Mouse (Mus musculus) embryonic facial prominence, embryonic 12.5 days (tissue): ENCODE results near the gene Sema5b. TPM values are rescaled to one million over a fixed set of nuclear protein-coding genes. Genes with fewer than 3 reads are reported as not detected.
"Not testable (repeated sequence)": the region's sequence is repeated elsewhere in the genome, so short reads cannot be mapped to it uniquely, and the experiment has no call there.

Source experiments
- ATAC-seq: fragments of 200-750 bp; cut with Nextera tagmentation; 2 replicates; pipeline ENCODE4 v1.8.0; 2017; ENCODE audit not compliant: insufficient number of reproducible peaks, insufficient read depth, low FRiP score, low TSS enrichment
- H3K27ac ChIP-seq: fragments of 300-500 bp; sonication (generic); 2 replicates; pipeline ENCODE4 v1.5.1; 2016; ENCODE audit warnings: mild to moderate bottlenecking
- H3K27me3 ChIP-seq: fragments of 300-500 bp; sonication (generic); 2 replicates; pipeline ENCODE4 v1.6.1; 2016; ENCODE audit warnings: mild to moderate bottlenecking, moderate library complexity
- H3K36me3 ChIP-seq: fragments of 300-500 bp; sonication (generic); 2 replicates; pipeline ENCODE4 v1.6.1; 2016; ENCODE audit warnings: mild to moderate bottlenecking
- H3K4me1 ChIP-seq: fragments of 300-500 bp; sonication (generic); 2 replicates; pipeline ENCODE4 v1.6.1; 2016
- H3K4me2 ChIP-seq: fragments of 300-500 bp; sonication (generic); replicated peaks from 2 replicates; pipeline ENCODE4 v1.6.1; 2016; ENCODE audit warnings: mild to moderate bottlenecking, moderate library complexity
- H3K4me3 ChIP-seq: fragments of 300-500 bp; sonication (generic); 2 replicates; pipeline ENCODE4 v1.5.1; 2016; ENCODE audit warnings: mild to moderate bottlenecking
- H3K9ac ChIP-seq: fragments of 300-500 bp; sonication (generic); 2 replicates; pipeline ENCODE4 v1.6.1; 2016; ENCODE audit warnings: mild to moderate bottlenecking, moderate library complexity
- H3K9me3 ChIP-seq: fragments of 300-500 bp; sonication (generic); 2 replicates; pipeline ENCODE4 v1.6.1; 2016; ENCODE audit warnings: mild to moderate bottlenecking, moderate library complexity
- WGBS: fragments of 180-500 bp; shearing (Covaris S2); methylation state at CpG from one replicate; pipeline ENCODE4 v1.1.7; 2016; 5-methylcytosine and 5-hydroxymethylcytosine counted together
- polyA plus RNA-seq: library from polyadenylated mRNA; unstranded; fragments of >200 nt; fragmentation: Nextera tagmentation; extraction: Ambion mirVana; gene quantifications from 2 replicates; pipeline ENCODE4 v1.2.1, GENCODE M21; 2016

Sema5b gene
- polyA plus RNA-seq, 1 experiment from 2014 or later: 9.2 TPM

DNA sequence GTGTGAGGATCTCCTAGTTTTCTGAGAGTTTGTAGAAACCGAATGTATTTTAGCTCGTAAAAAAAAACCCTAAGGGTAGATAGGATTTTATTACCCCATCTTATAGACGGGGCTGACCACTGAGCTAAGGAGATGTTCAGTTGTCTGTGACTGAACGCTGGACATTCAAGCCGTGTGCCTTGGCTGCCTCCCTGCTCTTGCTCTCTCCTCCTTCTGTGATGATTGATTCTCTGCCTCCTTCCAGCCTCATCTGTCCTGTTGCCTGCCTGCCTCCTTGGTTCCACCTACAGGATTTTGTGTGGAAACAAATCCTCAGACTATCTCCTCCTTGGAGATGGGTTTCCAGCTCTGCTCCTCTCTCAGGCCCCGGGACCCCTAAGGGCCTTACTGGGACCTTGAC, 16.1 kb downstream of the Sema5b start:
- Histone ChIP-seq H3K4me2 (no peak overlapping the region), H3K9ac (no peak overlapping the region), H3K9me3 (no peaks in the 10 kb centered on the region), H3K36me3 (no peaks in the 10 kb centered on the region), H3K27me3 (no peaks in the 10 kb centered on the region), H3K4me1 (0 out of 2 replicates have a peak, but pooled peaks cover 5% of the 10 kb centered on the region), H3K27ac (no peak overlapping the region), H3K4me3 (no peak overlapping the region)
- no peak for ATAC-seq
- 82% methylated on average over 6 of the region's 6 CpGs for WGBS

GRCm38 (mm10) chr16:35561541-35561940, 20.6 kb downstream of the Sema5b start:
- 62% methylated on average over 6 of the region's 6 CpGs for WGBS
- Histone ChIP-seq H3K9ac (no peak overlapping the region), H3K27ac (no peak overlapping the region), H3K4me2 (no peak overlapping the region), H3K9me3 (no peaks in the 10 kb centered on the region), H3K4me3 (no peak overlapping the region), H3K27me3 (no peaks in the 10 kb centered on the region), H3K36me3 (no peaks in the 10 kb centered on the region), H3K4me1 (peaks cover 7% of the 10 kb centered on the region)
- no peak for ATAC-seq

DNA sequence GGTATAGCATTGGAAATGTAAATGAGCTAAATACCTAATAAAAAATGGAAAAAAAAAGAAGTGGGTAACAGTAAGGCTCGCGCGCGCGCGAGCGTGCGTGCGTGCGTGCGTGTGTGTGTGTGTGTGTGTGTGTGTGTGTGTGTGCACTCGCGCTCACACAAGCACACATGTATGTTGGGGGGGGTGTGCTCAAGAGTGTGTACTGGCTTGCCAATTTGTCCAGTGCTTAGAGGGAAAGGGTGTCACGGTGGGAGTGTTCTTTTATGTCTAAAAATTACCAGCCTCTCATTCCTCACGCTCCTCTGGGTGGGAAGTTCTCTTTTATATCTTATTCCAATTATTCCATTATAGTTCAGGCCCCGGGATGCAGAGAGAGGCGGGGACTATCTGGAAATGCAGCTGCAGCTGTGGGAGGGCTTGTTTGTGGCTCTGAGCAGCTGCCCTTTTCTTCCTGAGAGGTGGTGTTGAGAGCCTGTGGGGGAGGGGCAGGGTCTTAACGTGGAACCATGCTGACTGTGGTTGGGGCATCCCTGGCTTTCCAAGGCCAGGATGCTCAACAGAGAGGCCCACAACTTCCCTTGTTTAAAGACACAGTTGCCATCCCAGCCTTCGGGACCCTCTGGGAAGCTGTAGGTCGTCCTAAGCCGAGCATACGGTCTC, 23.4 kb downstream of the Sema5b start:
- Histone ChIP-seq H3K27me3 (no peaks in the 10 kb centered on the region), H3K4me3 (no peak overlapping the region), H3K9me3 (no peaks in the 10 kb centered on the region), H3K4me1 (peaks cover 7% of the 10 kb centered on the region), H3K36me3 (no peaks in the 10 kb centered on the region), H3K27ac (0 out of 2 replicates have a peak overlapping the region, but pooled peaks have one; percentile 24), H3K4me2 (no peak overlapping the region), H3K9ac (no peak overlapping the region)
- WGBS: 59% methylated on average over 22 of the region's 22 CpGs
- peak; percentile 50; the same call in 1 of the 2 replicates for ATAC-seq

DNA sequence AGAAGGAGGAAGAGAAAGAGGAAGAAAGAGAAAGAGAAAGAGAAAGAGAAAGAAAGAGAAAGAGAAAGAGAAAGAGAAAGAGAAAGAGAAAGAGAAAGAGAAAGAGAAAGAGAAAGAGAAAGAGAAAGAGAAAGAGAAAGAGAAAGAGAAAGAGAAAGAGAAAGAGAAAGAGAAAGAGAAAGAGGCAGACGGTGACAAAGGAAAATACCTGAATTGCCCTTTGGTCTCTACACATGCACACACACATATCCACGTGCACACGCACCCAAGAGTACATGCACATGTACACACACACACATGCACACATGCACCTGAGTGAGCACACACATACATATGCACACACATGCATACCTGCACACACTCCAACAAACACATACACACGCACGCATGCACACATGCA, 24.7 kb downstream of the Sema5b start:
- not testable (repeated sequence) for H3K4me3 ChIP-seq, H3K9ac ChIP-seq, H3K4me1 ChIP-seq, H3K4me2 ChIP-seq, H3K36me3 ChIP-seq, H3K27ac ChIP-seq, H3K9me3 ChIP-seq, ATAC-seq, H3K27me3 ChIP-seq
- WGBS: 97% methylated on average over 5 of the region's 5 CpGs

- ATAC-seq: no peak
- WGBS: 79% methylated on average over 15 of the region's 15 CpGs
Observed at GRCm38 (mm10) chr16:35568225-35568880, 27.4 kb downstream of the Sema5b start.

DNA sequence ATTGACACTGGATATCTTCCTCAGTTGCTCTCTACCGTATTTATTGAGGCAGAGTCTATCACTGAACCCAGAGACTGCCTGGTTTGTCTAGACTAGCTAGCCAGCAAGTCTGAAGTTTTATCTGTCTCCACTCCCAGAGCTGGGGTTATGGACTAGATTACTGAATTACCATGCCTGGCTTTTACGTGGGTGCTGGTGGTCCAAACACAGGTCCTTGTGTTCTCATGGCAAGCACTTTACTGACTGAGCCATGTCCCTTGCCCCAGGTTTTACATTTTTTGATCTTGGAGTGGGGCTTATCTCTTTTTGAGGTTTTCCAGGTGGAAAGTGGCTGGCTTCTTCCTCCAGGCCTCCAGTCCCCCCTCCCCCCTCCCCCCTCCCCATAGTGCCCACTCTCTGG, 28.4 kb downstream of the Sema5b start:
- Histone ChIP-seq H3K4me3 (no peak overlapping the region), H3K36me3 (no peaks in the 10 kb centered on the region), H3K27ac (no peak overlapping the region), H3K9ac (no peak overlapping the region), H3K4me1 (peaks cover 5% of the 10 kb centered on the region), H3K27me3 (peaks cover 3% of the 10 kb centered on the region; the same call in 1 of the 2 replicates), H3K4me2 (no peak overlapping the region), H3K9me3 (no peaks in the 10 kb centered on the region)
- no peak for ATAC-seq
- 55% methylated on average over 2 of the region's 2 CpGs for WGBS

More at GRCm38 (mm10) chr16:35568225-35568880, 27.4 kb downstream of the Sema5b start:
- Histone ChIP-seq H3K27ac (no peak overlapping the region), H3K36me3 (no peaks in the 10 kb centered on the region), H3K4me2 (no peak overlapping the region), H3K9ac (no peak overlapping the region), H3K9me3 (no peaks in the 10 kb centered on the region), H3K4me1 (peaks cover 7% of the 10 kb centered on the region), H3K27me3 (peaks cover 3% of the 10 kb centered on the region; the same call in 1 of the 2 replicates), H3K4me3 (no peak overlapping the region)

- WGBS: 69% methylated on average over 9 of the region's 9 CpGs
- no peak overlapping the region for H3K27ac ChIP-seq
Observed at GRCm38 (mm10) chr16:35569758-35570157, 28.8 kb downstream of the Sema5b start.

DNA sequence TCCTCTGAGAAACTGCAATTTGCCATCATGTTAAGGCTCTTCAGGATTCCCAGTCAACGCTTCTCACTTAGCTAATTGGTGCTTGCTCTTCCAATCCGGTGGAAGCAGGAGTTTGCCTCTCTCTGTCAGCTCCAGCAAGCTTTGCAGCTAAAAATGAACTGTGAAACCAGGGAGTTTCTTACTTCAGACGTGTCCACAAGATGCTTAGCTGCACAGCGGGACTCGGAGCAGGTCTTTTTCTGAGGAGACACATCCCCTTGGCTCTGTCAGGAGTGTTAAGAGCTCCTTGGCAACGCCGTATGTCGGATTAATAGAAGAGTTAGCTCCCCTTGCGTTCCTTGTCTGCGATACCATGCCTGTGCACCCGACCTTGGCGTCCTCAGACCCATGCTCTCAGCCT, 29.7 kb downstream of the Sema5b start:
- Histone ChIP-seq H3K27me3 (peaks cover 3% of the 10 kb centered on the region; the same call in 1 of the 2 replicates), H3K4me3 (no peak overlapping the region), H3K4me1 (peaks cover 6% of the 10 kb centered on the region; the same call in 1 of the 2 replicates), H3K9me3 (no peaks in the 10 kb centered on the region), H3K27ac (no peak overlapping the region), H3K9ac (no peak overlapping the region), H3K36me3 (no peaks in the 10 kb centered on the region), H3K4me2 (no peak overlapping the region)
- 68% methylated on average over 12 of the region's 12 CpGs for WGBS
- ATAC-seq: no peak

More at GRCm38 (mm10) chr16:35569758-35570157, 28.8 kb downstream of the Sema5b start:
- Histone ChIP-seq H3K36me3 (no peaks in the 10 kb centered on the region), H3K9ac (no peak overlapping the region), H3K4me1 (peaks cover under 1% of the 10 kb centered on the region), H3K9me3 (no peaks in the 10 kb centered on the region), H3K4me2 (no peak overlapping the region), H3K27me3 (peaks cover 3% of the 10 kb centered on the region; the same call in 1 of the 2 replicates), H3K4me3 (no peak overlapping the region)
- no peak for ATAC-seq

DNA sequence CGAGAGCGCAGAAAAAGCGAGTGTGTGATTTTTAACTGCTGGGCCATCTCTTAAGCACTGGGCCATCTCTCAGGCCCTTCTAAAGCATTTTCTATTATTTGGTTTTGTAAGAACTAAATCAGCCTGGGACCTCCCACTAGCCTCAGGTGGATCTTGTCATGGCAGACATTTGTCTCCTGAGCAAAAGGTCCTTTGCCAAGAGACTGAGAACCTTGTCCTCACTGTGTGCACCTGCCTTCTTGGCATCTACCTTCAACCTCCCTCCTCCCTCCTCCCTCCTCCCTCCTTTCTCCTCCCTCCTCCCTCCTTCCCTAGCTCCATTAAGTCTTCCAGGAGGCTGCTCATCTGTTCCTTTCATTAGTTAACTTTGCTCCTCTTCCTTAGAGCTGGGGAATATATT, 32.6 kb downstream of the Sema5b start:
- Histone ChIP-seq H3K4me2 (no peak overlapping the region), H3K4me3 (no peak overlapping the region), H3K4me1 (peaks cover 11% of the 10 kb centered on the region; the same call in 1 of the 2 replicates), H3K27me3 (peaks cover 3% of the 10 kb centered on the region; the same call in 1 of the 2 replicates), H3K36me3 (no peaks in the 10 kb centered on the region), H3K9ac (no peak overlapping the region), H3K27ac (no peak overlapping the region), H3K9me3 (no peaks in the 10 kb centered on the region)
- ATAC-seq: no peak
- 94% methylated on average over 3 of the region's 3 CpGs for WGBS

DNA sequence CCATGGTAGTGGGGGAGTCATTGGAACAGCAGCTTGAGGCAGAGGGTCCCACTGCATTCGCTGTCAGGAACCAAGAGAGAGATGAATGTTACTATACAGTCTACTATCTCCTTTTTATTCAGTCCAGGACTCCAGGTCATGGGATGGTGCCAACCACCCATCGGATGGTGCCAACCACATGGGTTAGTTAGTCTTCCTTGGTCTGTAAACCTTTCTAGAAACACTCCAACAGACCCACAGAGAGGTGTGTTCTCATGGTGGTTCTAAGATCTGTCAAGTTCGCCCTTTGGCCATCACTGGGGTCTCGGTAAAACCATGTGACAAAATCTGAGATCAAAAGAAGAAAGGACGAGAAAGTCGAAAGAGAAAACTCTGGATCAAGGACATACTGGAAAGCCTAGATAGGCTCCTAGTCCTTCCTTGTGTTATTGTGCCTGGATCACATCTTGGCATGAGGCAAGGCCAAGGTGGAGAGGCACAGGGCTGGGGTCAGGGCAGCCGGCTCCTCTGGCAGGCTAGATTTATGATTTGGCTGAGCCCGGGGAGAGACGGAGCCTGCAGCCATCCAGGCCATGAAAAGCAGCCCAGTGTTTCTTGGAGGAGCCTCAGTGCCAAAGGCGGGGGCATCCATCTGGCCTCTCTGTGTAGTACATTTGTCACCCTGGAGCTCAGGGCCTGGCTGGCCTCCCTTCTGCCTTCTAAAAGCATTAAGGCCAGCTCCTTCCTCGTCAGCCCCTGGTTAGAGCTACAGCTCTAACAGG, 36.4 kb downstream of the Sema5b start:
- no peak for ATAC-seq
- H3K27ac ChIP-seq: no peak overlapping the region
- no peak overlapping the region for H3K9ac ChIP-seq
- peaks cover 11% of the 10 kb centered on the region; the same call in 1 of the 2 replicates for H3K4me1 ChIP-seq
- no peaks in the 10 kb centered on the region for H3K36me3 ChIP-seq
- no peaks in the 10 kb centered on the region for H3K9me3 ChIP-seq
- no peak overlapping the region for H3K4me3 ChIP-seq
- H3K27me3 ChIP-seq: no peaks in the 10 kb centered on the region; the same call in 1 of the 2 replicates
- no peak overlapping the region for H3K4me2 ChIP-seq
- WGBS: 88% methylated on average over 11 of the region's 11 CpGs

DNA sequence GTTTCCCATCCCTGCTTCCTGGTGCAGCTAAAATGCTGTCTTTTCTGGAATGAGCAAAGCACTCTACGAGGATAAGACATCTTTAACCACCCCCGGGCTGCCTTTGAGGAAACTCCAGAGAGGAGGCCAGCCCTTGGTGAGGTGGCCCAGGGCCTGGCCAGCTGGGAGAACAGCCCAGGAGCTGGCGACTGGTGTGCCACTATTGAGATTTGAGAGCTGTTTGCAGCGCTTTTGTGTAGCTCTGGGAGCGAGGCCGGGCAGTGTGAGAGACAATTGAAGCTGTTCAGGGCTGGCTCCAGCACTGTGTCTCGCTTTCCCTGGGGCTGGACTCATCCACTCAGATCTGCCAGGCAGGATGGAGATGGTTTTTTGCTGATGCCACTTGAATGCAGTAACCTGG, 40.4 kb downstream of the Sema5b start:
- H3K27ac ChIP-seq: no peak overlapping the region
- H3K4me3 ChIP-seq: no peak overlapping the region
- no peak overlapping the region for H3K9ac ChIP-seq
- H3K4me2 ChIP-seq: no peak overlapping the region
- H3K27me3 ChIP-seq: no peaks in the 10 kb centered on the region; the same call in 1 of the 2 replicates
- ATAC-seq: no peak
- H3K4me1 ChIP-seq: no peaks in the 10 kb centered on the region; the same call in 1 of the 2 replicates
- WGBS: 46% methylated on average over 7 of the region's 7 CpGs
- no peaks in the 10 kb centered on the region for H3K36me3 ChIP-seq
- no peaks in the 10 kb centered on the region for H3K9me3 ChIP-seq
